Mouse (Mus musculus) frontal cortex, postnatal 14 days (tissue): ENCODE measurements around the gene Fermt2.

ENCODE experiments used
- DNase-seq, 2 experiments: peaks; one replicate each; pipeline ENCODE4 v3.0.0; 2022; ENCODE audit warnings: low spot score in 2 of 2

The Fermt2 gene

DNA sequence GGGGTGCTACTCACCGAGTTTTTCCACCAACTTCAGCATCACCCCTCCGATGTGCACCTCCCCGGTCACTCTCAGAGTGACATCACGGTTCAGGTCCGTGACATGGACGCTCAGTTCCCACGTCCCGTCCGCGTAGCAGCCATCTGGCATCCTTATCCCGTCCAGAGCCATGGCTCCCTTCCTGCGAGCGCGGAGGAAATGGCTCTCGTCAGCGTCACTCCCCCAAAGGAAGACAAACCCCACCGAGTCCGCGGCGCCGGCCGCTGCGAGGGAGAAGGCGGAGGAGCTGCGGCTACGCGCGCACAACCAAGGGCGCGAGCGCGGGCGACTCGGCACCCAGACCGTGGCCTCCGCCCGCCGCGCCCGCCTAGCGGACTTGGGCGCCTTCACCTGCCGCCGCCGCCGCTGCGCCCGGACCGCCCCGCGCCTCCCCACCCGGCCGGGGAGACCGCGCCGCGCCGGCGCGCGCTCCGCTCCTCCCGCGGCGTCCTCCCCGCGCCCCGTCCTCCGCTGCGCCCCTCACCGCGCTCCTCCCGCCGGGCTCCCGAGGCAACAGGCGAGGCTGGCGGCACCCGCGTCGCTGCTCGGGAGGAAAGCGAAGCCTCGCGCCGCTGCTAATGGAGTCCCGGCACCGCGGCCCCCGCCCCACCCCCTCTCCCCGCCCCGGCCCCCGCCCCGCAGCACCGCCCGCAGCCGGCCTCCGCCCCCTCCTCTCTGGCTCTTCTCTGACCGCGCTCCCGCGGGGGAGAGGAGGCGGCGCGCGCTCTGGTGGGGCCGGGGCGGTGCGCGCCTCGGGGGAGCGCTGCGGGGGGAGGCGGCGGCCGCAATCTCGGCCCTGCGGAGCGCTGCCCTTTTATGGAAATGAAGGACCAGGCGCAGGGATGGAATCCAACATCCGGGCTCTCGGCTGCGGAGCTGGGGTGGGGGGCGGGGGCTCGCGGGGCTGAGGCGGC lies at the start of gene Fermt2:
Gene Fermt2 (minus strand): TSS at position 708 of the 953 bp plus-strand sequence.
- DNase-seq = peak; percentile 60

DNA sequence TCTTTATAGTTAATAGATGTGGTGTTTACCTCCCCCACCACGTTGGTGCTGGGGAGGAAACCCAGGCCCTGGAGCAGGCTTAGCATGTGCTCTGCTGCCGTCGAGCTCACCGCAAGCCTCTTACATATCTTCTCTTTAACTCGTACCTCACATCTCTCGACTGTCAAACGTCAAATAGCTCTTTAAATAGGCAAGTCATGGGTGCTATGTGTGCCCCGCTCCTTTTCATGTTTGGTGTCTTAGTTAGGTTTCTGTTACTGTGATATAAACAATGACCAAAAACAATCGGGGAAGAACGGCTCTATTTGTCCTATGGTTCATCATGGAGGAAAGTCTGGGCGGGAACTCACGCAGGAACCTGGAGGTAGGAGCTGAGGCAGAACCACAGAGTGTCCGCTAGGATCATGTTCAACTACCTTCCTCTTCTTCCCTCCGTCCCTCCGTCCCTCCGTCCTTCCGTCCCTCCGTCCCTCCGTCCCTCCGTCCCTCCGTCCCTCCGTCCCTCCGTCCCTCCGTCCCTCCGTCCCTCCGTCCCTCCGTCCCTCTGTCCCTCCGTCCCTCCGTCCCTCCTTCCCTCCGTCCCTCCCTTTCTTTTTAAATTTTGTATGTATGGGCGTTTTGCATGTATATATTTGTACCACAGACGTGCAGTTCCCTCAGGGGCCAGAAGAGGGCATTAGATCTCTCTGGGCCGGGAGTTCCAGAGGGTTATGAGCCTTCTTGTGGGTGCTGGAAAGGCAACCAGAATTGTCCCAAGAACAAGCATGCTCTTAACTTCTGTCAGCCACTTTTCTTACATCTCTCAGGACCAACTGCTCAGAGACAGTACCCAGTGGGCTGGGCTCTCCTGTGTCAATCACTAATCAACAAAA lies 36.4 kb upstream of the Fermt2 start:
- DNase-seq = peak in 1 of 2 experiments; percentile 60

- peak; percentile 31 to 32 for DNase-seq
These were observed 35.5 kb upstream of the Fermt2 start for GRCm38 (mm10) chr14:45565216-45566065.

DNA sequence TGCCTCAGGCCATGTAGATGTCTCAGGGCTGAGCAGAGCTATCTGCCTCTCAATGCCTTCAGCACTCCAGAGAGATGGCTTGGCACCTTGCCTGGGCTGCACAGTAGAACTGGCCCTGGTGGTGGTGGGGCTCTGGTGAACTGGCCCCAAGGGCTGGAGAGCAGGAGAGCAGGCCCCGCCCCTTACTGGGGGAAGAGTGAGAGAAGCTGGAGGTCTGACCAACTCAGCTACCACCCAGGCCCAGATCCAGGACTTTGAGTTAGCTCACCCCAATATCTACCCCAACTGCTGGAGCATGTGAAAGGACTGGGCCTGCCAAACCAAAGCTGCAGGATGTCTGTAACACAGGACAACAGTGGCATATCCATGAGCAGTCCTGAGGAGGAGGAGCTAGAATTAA lies 33.7 kb upstream of the Fermt2 start:
- DNase-seq = no peak

DNA sequence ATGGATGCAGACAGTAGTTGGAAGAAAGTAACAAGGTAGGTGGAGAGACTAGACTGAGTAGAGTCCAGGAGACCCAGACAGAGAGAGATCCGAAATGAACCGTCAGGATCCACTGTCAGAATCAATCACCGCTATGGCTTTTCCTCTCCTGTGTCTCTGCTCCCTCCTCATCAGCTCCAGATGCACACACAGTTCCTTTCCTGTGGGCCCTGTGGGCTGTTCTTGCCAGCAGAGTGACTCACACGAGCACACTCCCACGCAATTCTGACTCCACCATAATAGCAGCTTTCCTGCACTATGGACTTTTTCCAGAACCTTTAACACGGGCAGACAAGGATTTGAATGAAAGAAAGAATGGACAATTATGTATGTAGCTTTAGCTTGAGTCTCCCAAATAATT lies 31.8 kb upstream of the Fermt2 start:
- DNase-seq = peak in 1 of 2 experiments; percentile 33

DNA sequence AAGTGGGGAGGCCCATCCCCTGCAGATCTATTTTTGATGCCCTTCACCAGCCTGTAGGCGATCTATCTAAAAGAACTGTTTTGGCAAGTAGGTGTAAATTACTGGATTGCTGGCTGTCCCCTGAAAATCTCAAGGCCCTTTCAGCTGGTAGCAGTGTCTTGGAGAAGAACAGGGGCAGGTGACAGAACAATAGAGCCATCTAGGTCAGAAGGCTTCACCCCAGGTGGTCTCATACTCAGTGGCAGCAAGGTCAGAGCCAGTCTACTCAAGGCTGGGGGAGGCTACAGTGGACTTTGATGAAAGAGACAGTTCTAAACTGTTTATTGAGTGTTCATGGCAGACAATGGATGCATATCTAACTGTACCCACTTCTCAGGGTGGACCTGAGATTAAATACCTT lies 29.1 kb upstream of the Fermt2 start:
- DNase-seq = no peak

- DNase-seq = no peak
These were observed 24.4 kb upstream of the Fermt2 start for GRCm38 (mm10) chr14:45554336-45554735.

- DNase-seq = no peak
These were observed 23.9 kb upstream of the Fermt2 start for GRCm38 (mm10) chr14:45553854-45554253.

DNA sequence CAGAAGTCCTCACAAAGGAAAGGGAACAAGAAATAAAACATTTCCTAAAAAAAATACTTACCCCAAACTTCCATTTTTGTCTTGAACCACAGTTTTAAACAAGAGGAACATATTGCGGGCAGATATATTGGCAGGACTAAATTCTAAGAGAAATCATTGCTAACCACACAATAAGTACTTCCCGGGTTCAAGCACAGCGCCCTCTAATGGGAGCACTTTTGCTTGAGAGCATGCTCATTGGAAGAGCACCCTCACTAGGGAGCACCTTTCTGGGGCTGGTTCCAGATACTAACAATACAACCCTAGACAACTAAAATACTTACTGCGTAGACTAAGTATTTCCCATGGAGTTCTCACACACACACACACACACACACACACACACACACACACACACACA lies 22.5 kb upstream of the Fermt2 start:
- no peak for DNase-seq

- no peak for DNase-seq
These were observed 21.3 kb upstream of the Fermt2 start for GRCm38 (mm10) chr14:45551121-45551768.

DNA sequence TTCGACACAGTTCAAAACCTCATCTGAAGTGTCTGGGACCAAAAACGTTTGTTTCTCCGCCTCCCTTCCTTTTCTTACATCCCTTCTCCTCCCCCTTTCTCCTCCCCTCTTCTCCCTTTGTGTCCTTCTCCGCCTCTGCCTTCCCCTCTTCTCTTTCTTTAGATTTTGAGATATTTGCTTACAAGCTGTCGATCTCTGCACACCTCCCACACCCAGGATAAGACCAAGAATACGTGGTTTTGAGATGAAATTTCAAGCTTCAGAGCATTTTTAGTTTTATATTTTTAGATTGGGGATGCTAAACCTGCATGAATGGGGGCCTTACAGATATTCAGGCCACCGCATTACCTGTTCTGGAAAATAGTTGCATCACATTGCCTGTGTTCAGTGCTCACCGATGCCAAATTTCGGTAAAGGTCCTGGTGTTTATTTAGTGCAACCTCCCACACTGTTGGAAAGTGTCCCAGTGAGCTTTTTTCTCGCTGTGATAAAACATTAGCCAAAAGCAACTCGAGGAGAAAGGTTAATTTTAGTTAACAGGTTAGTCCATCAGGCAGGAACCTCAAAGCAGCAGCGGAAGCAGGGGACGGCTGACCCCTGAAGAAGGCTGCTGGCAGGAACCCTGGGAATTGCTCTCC lies 20.2 kb upstream of the Fermt2 start:
- no peak for DNase-seq

DNA sequence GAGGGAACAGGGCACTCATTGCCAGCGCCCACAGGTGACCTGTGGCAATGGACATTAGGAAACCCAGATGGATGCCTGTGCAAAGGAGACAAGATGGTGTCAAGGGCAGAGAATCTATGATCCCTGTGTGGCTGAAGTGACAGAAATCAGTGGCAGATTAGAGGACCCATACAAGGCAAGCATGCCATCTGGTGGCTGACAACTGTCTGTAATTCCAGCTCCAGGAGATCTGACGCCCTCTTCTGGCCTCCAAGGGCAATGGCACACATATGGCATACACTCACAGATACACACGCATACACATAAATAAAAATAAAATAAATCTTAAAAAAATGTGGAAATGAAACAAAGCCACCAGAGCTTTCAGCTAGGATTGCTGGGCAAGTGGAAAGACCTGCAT lies 18.2 kb upstream of the Fermt2 start:
- DNase-seq = no peak

DNA sequence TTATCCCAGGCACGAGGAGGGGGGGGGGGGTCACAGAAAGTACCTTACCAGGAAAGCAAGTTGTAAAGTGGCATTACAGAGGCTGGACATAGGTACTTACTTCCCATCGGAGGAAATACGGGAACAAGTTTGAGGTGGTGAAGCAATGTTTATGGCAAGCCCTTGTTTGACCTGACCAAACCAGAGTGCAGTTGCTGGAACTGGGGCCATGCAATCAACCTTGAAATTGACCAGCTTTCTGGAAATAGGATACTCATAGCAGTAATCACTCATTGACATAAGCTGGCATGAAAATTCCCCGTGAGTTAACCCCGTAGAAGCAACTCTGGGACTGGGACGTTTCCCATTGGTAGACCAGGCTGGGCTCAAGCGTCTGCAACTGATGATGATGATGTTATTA lies 15.0 kb upstream of the Fermt2 start:
- DNase-seq = no peak

GRCm38 (mm10) chr14:45544026-45544425 lies 14.1 kb upstream of the Fermt2 start:
- DNase-seq = no peak

DNA sequence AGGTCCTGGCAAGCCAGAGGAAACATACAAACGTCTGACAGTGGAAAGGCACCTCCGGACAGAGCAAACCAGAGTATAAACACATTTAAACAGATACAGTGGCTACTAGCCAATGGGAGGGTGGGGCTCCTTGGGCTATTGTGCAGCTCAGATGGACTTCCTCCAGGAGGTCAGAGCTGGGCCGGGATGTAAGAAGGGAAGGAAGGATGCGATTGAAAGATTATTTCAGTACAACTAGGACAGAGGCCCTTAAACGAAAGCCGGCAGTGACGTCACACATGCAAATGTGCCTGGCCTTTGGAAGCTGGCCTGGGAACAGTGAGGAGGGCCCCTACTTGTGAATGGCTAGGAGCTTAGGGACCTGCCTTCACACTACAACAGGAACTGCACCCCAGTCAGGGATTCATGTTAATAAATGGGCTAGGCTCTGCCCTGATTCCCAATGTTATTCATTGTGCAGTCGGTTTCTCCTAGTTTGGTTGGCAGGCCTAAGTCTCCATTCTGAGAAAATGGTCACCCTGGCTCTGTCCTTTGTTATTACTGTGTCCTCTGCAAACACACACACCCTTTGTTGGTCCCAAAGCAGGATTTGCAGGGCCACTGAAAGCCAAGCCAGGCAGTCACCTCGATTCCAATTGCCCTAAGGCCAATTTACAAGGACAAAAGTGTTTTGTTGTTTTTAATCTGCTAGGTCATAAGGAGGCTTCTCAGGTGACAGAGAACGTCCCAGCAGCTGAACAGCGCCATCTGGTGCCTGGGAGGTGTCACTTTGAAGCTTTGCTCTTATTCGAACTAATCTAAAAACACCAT lies 9.9 kb upstream of the Fermt2 start:
- peak in 1 of 2 experiments; percentile 60 for DNase-seq

DNA sequence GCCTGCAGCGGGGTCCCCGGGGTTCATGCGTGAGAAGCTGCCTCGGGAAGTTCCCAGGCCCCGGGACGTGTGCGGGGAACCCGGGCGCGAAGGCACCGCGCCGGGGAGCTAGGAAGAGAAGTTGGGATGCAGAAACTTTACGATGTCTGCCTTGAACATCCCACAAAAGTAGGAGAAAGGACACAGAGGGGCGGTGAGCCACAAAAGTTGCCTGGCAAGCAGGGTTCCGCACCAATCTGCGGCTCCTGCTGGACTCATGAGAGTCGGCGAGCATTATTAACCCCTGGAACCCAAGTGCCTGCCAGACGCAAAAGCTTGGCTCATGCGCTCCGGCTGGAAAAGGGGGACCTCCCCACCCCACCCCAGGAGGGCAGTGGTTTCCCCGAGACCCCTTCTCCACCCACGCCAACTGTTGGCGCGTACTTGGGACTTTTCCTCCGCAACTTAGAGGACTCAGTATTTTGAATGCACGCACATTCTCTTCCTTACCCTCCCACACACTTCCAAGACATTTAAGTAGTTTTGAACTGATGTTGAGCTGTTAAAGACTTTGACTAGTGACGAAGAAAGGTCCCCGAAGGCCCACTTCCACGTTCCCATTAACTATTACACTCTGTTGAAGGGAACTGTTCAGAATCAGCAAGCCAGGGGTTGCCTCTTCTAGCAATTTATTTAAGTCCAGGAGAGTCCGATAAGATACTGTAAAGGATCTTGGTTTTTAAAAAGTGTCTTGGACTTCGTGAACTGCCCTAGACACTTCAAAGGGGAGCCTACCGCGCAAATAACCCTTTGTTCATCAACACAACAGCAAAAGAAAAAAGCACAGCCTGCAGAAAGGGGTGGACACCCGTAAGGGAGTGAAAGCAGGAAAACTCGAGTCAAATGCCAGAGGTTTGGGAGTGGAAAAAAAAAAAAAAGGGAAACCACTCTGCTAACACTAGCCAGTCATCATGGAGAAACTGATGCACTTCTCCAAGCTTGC lies 737 bp upstream of the Fermt2 start:
- peak; percentile 25 to 41 for DNase-seq

GRCm38 (mm10) chr14:45528861-45529260 lies 1.1 kb downstream of the Fermt2 start:
- no peak for DNase-seq

GRCm38 (mm10) chr14:45515771-45516170 lies 14.1 kb downstream of the Fermt2 start:
- DNase-seq = no peak
